Mouse (Mus musculus): ENCODE results near the gene E130309D02Rik. TPM values are rescaled to one million over a fixed set of nuclear protein-coding genes. Genes with fewer than 3 reads are reported as not detected.

The E130309D02Rik gene
- polyA plus RNA-seq, 1 experiment from 2014 or later: 14.7 TPM

DNA sequence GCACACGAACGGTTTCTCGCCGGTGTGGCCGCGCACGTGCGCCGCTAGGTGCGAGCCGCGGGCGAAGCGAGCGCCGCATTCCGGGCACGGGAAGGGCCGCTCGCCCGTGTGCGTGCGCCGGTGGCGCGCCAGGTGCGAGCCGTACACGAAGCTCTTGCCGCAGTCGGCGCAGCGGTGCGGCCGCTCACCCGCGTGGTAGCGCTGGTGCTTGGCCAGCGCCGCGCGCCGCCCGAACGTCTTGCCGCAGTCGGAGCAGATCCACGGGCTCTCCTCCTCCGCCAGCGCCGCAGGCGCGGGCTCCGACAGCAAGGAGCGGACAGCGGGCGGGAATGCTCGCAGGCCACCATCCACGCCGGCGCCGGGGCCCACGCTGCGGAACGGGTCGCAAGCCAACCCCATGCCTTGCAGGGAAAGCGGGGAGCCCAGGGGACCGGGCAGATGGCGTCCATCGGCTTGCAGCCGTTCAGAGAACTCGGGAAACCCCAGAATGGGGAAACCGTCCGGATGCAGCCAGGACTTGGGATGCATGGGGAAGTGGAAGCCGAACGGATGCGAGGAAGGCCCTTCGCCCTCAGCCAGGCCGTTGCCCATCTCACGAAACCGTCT, 61.2 kb downstream of the E130309D02Rik start:
- Histone ChIP-seq H3K36me3 (ENCODE audit: control insufficient read depth, insufficient read depth) (peaks cover 22% of the 10 kb centered on the region), H3K9me3 (ENCODE audit: control insufficient read depth) (peaks cover 6% of the 10 kb centered on the region; the same call in 1 of the 2 replicates), H3K4me3 (ENCODE audit: low read depth, low read length) (peak overlapping the region; percentile 40), H3K9ac (ENCODE audit: low read depth, low read length) (no peak overlapping the region), H3K4me1 (replicated peaks; ENCODE audit: control insufficient read depth, insufficient read depth, low read length) (no peaks in the 10 kb centered on the region), H3K27ac (ENCODE audit: low read depth, low read length) (no peak overlapping the region), H3K4me2 (replicated peaks; ENCODE audit: low read depth) (peak overlapping the region; percentile 66), H3K27me3 (replicated peaks; ENCODE audit: control insufficient read depth, insufficient read depth, low read length) (peaks cover 47% of the 10 kb centered on the region)
- 0 out of 2 replicates have a peak, but pooled peaks have one; percentile 17 for ATAC-seq
- 19% methylated on average over 78 of the region's 81 CpGs for WGBS
- TF ChIP-seq CTCF (IDR thresholded peaks at IDR 0.05; ENCODE audit: low read depth): no peak

DNA sequence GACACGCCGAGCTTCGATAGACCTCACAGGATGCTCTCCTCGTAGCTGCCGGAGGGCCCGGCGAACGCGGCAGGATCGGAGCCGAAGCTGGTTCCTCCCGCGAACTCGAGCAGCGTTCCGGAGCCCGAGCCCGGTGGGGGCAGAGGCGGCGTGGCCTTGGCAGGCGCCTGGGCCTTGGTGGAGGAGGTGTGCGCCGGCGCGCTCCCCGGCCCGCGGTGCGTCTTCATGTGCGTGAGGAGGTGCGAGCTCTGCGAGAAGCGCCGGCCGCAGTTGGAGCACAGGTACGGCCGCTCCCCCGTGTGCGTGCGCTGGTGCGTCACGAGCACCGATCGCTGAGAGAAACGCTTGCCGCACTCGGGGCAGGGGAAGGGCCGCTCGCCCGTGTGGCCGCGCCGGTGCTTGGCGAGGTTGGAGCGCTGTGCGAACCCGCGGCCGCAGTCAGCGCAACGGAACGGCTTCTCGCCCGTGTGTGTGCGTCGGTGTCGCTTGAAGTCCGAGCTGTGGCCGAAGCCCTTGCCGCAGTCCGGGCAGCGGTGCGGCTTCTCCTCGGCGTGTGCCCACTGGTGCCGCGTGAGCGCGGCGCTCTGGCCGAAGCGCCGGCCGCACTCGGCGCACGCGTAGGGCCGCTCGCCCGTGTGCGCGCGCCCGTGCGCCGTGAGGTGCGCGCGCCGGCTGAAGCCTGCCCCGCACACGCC, 61.8 kb downstream of the E130309D02Rik start:
- Histone ChIP-seq H3K4me2 (replicated peaks; ENCODE audit: low read depth) (peak overlapping the region; percentile 66), H3K9ac (ENCODE audit: low read depth, low read length) (no peak overlapping the region), H3K27me3 (replicated peaks; ENCODE audit: control insufficient read depth, insufficient read depth, low read length) (peaks cover 47% of the 10 kb centered on the region), H3K27ac (ENCODE audit: low read depth, low read length) (no peak overlapping the region), H3K4me1 (replicated peaks; ENCODE audit: control insufficient read depth, insufficient read depth, low read length) (no peaks in the 10 kb centered on the region), H3K36me3 (ENCODE audit: control insufficient read depth, insufficient read depth) (peaks cover 18% of the 10 kb centered on the region), H3K4me3 (ENCODE audit: low read depth, low read length) (peak overlapping the region; percentile 40), H3K9me3 (ENCODE audit: control insufficient read depth) (peaks cover 6% of the 10 kb centered on the region; the same call in 1 of the 2 replicates)
- no peak for TF ChIP-seq CTCF (IDR thresholded peaks at IDR 0.05; ENCODE audit: low read depth)
- peak; percentile 9; the same call in 1 of the 2 replicates for ATAC-seq
- 12% methylated on average over 98 of the region's 103 CpGs for WGBS

DNA sequence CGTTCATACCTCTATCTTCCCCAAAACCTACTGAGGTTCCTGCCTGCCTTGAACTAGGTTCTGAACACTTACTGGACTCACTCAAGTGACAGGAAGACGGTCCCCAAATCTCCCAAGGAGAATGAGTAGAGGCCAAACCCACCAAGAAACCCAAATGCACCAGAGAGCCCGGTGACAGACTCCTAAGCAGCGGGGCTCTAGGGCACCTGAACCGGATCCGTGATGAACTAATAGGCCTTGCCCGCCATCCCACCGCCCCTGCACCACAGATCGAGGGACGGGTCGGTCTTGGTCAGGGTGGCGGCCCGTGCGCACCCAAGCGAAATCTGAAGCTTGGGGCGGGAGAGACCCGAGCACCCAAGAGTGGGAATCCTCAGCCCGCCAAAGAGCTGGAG, 62.4 kb downstream of the E130309D02Rik start:
- no peak for TF ChIP-seq CTCF (IDR thresholded peaks at IDR 0.05; ENCODE audit: low read depth)
- H3K27ac ChIP-seq (ENCODE audit: low read depth, low read length): no peak overlapping the region
- peaks cover 47% of the 10 kb centered on the region for H3K27me3 ChIP-seq (replicated peaks; ENCODE audit: control insufficient read depth, insufficient read depth, low read length)
- H3K36me3 ChIP-seq (ENCODE audit: control insufficient read depth, insufficient read depth): peaks cover 17% of the 10 kb centered on the region
- H3K9me3 ChIP-seq (ENCODE audit: control insufficient read depth): peaks cover 6% of the 10 kb centered on the region; the same call in 1 of the 2 replicates
- H3K4me1 ChIP-seq (replicated peaks; ENCODE audit: control insufficient read depth, insufficient read depth, low read length): no peaks in the 10 kb centered on the region
- H3K4me2 ChIP-seq (replicated peaks; ENCODE audit: low read depth): peak overlapping the region; percentile 66
- ATAC-seq: no peak
- 0 out of 2 replicates have a peak overlapping the region, but pooled peaks have one; percentile 40 for H3K4me3 ChIP-seq (ENCODE audit: low read depth, low read length)
- no peak overlapping the region for H3K9ac ChIP-seq (ENCODE audit: low read depth, low read length)
- WGBS: 69% methylated on average over 18 of the region's 18 CpGs

DNA sequence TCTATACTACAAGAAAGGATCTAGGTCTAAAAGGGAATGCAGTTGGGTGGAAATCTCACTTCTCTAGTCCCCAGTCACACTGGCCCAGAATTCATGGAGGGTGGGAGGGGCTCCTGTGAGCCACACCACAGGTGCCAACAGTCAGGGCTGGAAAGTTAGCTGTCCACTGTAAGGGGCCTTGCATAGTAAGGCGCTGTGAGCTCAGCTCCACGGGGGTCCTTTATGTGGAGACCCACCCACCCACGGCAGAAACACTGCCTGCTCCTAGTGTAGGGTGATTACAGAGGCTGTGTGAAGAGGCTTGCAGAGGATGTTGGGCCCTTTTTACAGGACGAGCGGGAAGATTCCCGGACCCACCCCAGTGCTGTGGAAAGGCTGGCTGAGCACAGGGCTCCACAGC, 63.1 kb downstream of the E130309D02Rik start:
- Histone ChIP-seq H3K9me3 (ENCODE audit: control insufficient read depth) (peaks cover 6% of the 10 kb centered on the region; the same call in 1 of the 2 replicates), H3K27me3 (replicated peaks; ENCODE audit: control insufficient read depth, insufficient read depth, low read length) (peaks cover 47% of the 10 kb centered on the region), H3K4me1 (replicated peaks; ENCODE audit: control insufficient read depth, insufficient read depth, low read length) (no peaks in the 10 kb centered on the region), H3K4me3 (ENCODE audit: low read depth, low read length) (no peak overlapping the region), H3K27ac (ENCODE audit: low read depth, low read length) (no peak overlapping the region), H3K4me2 (replicated peaks; ENCODE audit: low read depth) (no peak overlapping the region), H3K9ac (ENCODE audit: low read depth, low read length) (no peak overlapping the region), H3K36me3 (ENCODE audit: control insufficient read depth, insufficient read depth) (peaks cover 23% of the 10 kb centered on the region)
- ATAC-seq: no peak
- 74% methylated on average over 6 of the region's 6 CpGs for WGBS
- no peak for TF ChIP-seq CTCF (IDR thresholded peaks at IDR 0.05; ENCODE audit: low read depth)

Other genes starting within 250 kb of the E130309D02Rik start
- 16.9 and 20.6 TPM in 2 replicates for gene Rnf216, start 202.4 kb downstream of the E130309D02Rik start, polyA plus RNA-seq (2015; fragmentation: Nextera tagmentation; extraction: Ambion mirVana)
- gene Olfr718-ps1, start 167.8 kb downstream of the E130309D02Rik start, polyA plus RNA-seq (2015; fragmentation: Nextera tagmentation; extraction: Ambion mirVana): 0.23 and 0.26 TPM in 2 replicates
- 2.5 and 2.9 TPM in 2 replicates for gene Rbak, start 134.6 kb downstream of the E130309D02Rik start, polyA plus RNA-seq (2015; fragmentation: Nextera tagmentation; extraction: Ambion mirVana)
- not detected in 2 replicates for gene Spdye4b, start 134.3 kb downstream of the E130309D02Rik start, polyA plus RNA-seq (2015; fragmentation: Nextera tagmentation; extraction: Ambion mirVana)
- not detected in 2 replicates for gene Spdye4a, start 88.5 kb downstream of the E130309D02Rik start, polyA plus RNA-seq (2015; fragmentation: Nextera tagmentation; extraction: Ambion mirVana)
- 2.1 and 2.7 TPM in 2 replicates for gene Zfp12, start 80.2 kb downstream of the E130309D02Rik start, polyA plus RNA-seq (2015; fragmentation: Nextera tagmentation; extraction: Ambion mirVana)
- gene Zfp316, start 45.3 kb downstream of the E130309D02Rik start, polyA plus RNA-seq (2015; fragmentation: Nextera tagmentation; extraction: Ambion mirVana): 0.81 and 0.86 TPM in 2 replicates
- not detected in 2 replicates for gene Zfp853, start 21.7 kb downstream of the E130309D02Rik start, polyA plus RNA-seq (2015; fragmentation: Nextera tagmentation; extraction: Ambion mirVana)
- 46.5 and 52.4 TPM in 2 replicates for gene Zdhhc4, start 13.9 kb upstream of the E130309D02Rik start, polyA plus RNA-seq (2015; fragmentation: Nextera tagmentation; extraction: Ambion mirVana)
- gene Grid2ip, start 42.0 kb upstream of the E130309D02Rik start, polyA plus RNA-seq (2015; fragmentation: Nextera tagmentation; extraction: Ambion mirVana): 0.04 and 0.10 TPM in 2 replicates
- gene Kdelr2, start 88.5 kb upstream of the E130309D02Rik start, polyA plus RNA-seq (2015; fragmentation: Nextera tagmentation; extraction: Ambion mirVana): 429 and 451 TPM in 2 replicates
- gene Daglb, start 149.2 kb upstream of the E130309D02Rik start, polyA plus RNA-seq (2015; fragmentation: Nextera tagmentation; extraction: Ambion mirVana): 10.6 and 11.4 TPM in 2 replicates
- gene Rac1, start 212.7 kb upstream of the E130309D02Rik start, polyA plus RNA-seq (2015; fragmentation: Nextera tagmentation; extraction: Ambion mirVana): 375 and 413 TPM in 2 replicates